Mouse (Mus musculus) left cerebral cortex, adult 2 months (tissue): ENCODE data around the gene Egflam. TPM values are rescaled to one million over a fixed set of nuclear protein-coding genes. Genes with fewer than 3 reads are reported as not detected.

Source experiments
- DNase-seq, 2 experiments: peaks; one replicate each; pipeline ENCODE4 v3.0.0; 2021 to 2022; ENCODE audit warnings: low spot score in 2 of 2, mixed read lengths in 1 of 2; ENCODE audit errors: extremely low spot score in 1 of 2
- H3K27ac ChIP-seq: fragments of 200-600 bp; 2 replicates; pipeline ENCODE4 v1.8.1; 2022
- H3K4me3 ChIP-seq: fragments of 200-600 bp; 2 replicates; pipeline ENCODE4 v1.8.1; 2022
- CTCF ChIP-seq: fragments of 200-600 bp; IDR thresholded peaks from 2 replicates; pipeline ENCODE4 v1.8.1; 2022; ENCODE audit warnings: antibody characterized with exemption, mild to moderate bottlenecking, moderate library complexity
- intact Hi-C: fragments of 180-260 bp; cut with DNase I; formaldehyde crosslinking; loops from one replicate; pipeline ENCODE4 v1.15.1; 2025
- total RNA-seq, 2 experiments: library from RNA; stranded (reverse); gene quantifications; 2 replicates each; pipeline ENCODE4 v1.2.3; 2021

Egflam gene
- total RNA-seq, 2 experiments from 2014 or later, result 4.7 to 5.6 TPM

DNA sequence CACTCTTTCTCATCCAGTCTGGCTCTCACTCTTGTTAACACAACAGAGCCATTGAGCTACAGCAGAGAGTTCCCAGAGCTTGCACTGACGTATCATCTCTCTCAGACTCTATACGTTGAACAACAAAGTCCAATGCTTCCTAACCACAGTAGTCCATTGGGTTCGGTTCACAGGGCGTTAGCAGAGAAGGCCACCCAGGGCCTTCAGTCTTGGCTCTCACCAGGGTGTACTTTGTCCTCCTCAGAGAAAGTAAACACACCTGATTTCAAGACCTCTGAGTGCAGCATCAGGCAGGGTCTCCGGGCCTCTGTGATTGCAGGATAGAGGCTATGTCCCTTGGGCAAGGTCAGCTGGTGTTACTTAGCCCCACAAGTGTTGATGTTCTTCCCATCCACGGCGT is 190.9 kb downstream of the Egflam start:
- intact Hi-C loops, result no loop called here

DNA sequence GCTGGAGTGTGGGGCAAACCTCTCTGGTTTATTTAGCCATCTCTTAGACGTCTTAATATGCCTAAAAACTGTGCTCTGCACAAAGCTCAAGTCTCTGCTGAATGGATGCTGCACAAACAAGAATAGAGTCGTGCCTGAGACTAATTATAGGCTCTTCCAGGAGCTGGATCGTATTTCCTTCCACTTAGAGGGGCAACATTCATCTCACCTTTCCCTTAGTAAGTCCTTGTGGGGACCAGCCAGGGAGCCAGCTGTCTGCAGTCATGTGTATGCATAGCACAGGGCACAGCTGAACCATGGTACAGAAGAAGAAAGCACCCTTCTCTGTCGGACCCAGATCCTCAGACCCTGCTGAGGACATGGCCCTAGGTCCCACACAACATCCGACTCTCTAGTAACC is 192.1 kb downstream of the Egflam start:
- intact Hi-C loops, result no loop called here
- DNase-seq, result no peak
- H3K4me3 ChIP-seq, result no peak overlapping the region
- TF ChIP-seq CTCF, result no peak
- no peak overlapping the region for H3K27ac ChIP-seq

More for the DNA sequence above, 190.9 kb downstream of the Egflam start:
- Histone ChIP-seq H3K4me3 (no peak overlapping the region), H3K27ac (no peak overlapping the region)
- TF ChIP-seq CTCF, result no peak
- no peak for DNase-seq

DNA sequence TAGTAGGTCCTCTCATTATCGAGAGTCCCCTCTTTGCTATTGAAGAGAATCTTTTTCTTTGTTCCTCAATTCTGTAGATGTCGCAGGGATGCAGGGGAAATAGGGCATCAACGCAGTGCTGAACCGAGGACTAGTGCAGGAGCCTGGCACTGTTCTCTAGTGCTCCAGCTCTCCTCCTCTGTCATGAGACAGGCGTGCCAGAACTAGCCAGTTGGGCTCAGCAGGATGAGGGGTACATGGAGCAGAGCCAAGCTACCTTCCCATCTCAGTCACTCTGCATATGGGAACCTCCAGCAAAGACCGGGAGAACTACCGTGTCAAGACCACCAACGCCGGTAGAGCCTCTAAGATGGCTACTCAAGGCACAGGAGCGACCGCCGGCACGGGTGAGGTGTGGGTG is 193.3 kb downstream of the Egflam start:
- Histone ChIP-seq H3K27ac (no peak overlapping the region), H3K4me3 (no peak overlapping the region)
- TF ChIP-seq CTCF, result no peak
- intact Hi-C loops, result no loop called here
- no peak for DNase-seq

DNA sequence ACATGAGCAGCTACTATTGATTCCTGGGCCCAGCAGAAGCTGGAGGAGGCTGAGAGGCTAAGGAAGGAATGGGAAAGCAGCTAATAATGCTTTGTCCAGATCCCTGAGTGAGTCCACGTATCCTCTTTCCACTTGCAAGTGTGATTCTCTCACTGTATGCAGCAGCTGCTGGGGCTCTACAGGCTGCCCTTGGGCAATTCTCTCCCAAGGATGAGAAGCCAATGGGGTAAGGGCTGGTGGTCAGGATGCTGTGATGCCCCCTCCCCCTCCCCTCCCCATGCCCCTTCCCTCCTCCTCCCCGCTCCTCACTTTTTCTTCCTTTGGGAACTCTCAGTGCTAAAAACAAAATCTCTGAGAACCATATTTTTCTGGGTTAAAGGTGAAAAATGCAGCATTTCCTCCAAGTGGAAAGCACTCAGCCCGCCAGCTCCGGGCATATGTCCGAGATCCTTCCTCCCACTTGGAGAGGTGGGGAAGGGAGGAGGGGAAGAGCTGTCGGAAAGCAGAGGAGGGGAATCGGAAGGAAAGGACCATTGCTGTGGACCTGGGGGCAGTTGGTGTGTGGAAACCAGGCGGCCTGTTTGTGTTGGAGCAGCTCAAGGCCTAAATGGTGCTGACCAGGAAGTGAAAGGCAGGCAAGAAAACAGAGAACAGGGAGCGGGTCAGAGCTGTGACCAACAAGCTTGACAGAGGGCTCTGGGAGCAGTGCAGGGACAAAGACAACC is 194.4 kb downstream of the Egflam start:
- intact Hi-C loops, result no loop called here
- no peak overlapping the region for H3K4me3 ChIP-seq
- H3K27ac ChIP-seq, result no peak overlapping the region
- no peak for TF ChIP-seq CTCF
- DNase-seq, result no peak

DNA sequence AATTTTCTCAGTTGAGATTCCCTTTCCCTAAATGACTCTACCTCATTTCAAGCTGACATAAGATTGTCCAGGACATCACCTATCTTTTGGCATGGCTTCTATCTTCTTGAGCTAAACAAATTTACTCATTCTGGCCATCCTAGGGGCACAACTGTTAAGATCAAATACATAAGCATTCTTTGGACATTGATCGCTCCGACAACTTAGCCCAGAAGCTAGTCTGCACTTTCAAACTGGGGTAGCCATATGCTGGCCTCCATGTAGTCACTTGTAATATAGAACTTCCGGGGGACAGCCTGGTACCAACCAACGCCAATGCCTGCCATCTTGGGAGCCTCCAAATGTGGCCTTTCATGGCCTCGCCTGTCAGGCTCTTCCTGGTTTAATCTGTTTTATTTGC is 195.2 kb downstream of the Egflam start:
- H3K4me3 ChIP-seq, result no peak overlapping the region
- H3K27ac ChIP-seq, result no peak overlapping the region
- DNase-seq, result no peak
- no peak for TF ChIP-seq CTCF
- intact Hi-C loops, result no loop called here

DNA sequence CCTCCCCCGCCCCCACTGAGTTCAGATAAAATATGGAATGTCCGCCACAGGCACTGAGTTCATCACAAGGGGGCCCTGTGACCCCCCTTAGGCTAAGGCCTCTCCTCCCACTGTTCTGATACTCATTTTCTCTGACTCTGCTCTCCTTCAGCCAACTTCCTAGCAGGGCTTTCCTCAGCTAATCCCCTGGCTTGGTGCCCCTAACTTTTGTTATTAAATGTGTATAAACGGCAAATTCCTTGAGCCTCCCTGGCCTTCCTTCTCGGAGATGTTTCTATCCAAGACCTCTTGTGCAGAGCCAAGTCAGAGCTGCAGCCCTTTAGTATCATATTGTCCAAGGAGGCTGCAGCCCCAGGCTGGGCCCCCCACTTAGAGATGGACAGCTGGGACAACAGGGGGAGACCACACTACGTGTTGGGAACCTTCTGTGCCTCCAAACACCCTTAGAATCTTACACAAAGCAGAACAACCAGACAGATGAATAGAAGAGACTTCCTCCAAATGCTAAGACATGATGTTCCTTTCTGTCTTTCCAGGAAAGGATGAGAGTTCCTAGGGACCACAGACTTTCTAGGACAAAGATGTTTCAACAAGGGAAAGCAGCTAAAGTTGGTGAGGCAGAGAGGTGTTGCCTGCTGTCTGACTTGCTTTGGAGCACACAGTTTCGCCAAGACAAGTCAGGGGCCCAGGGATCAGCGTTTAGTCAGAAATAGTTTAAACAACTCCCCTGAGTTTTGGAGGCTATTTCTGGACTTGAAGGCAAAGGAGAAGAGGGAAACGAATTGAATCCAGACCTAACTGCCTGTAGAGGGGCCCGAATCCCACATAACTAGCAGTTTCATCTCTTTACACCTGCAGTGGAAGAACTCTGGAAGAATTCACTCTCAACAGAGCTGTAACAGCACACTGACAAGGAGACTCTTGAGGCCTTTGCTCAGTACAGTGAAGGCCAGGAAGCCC is 196.5 kb downstream of the Egflam start:
- intact Hi-C loops, result no loop called here
- DNase-seq, result no peak
- no peak overlapping the region for H3K27ac ChIP-seq
- no peak for TF ChIP-seq CTCF
- H3K4me3 ChIP-seq, result no peak overlapping the region

DNA sequence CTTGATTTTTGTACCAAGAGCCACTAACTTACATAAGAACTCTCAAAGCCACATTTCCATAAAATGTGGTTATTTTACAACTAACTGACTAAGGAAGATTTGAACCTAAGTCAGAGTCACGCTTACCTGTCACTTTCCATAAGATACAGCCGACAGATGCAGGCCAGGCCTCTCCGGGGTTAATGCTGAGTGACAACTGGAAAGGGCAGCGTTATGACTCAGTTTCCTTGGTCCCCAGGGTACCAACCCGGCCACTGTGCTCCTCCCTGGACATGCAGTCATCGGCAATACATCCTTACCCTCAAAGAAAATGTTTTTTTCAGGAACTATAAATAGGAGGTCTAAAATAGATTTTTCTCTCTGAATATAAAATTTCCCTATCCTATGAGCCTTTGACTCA is 197.9 kb downstream of the Egflam start:
- intact Hi-C loops, result no loop called here
- DNase-seq, result no peak

DNA sequence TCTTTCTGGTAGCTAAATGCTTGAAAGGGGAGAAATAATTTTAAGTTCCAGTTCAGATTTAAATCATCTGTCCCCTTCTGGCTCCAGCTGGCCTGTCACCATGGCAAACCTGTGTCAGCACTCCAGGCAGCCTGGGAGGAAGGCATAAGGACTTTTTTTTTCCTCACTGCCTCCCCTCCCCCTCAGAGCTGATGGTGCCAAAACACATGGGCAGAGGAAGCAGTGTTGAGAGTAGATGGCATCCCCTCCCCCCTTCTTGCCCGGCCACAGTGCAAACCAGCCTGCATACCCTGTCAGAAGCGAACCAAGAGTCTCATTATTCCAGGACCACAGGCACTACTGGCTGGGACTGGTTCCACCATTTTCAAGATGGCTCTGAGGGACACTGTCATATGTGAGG is 199.4 kb downstream of the Egflam start:
- intact Hi-C loops, result no loop called here
- TF ChIP-seq CTCF, result no peak
- no peak overlapping the region for H3K27ac ChIP-seq
- DNase-seq, result peak in 1 of 2 experiments; percentile 27
- no peak overlapping the region for H3K4me3 ChIP-seq

More for the DNA sequence above, 197.9 kb downstream of the Egflam start:
- H3K4me3 ChIP-seq, result no peak overlapping the region
- TF ChIP-seq CTCF, result no peak
- no peak overlapping the region for H3K27ac ChIP-seq

DNA sequence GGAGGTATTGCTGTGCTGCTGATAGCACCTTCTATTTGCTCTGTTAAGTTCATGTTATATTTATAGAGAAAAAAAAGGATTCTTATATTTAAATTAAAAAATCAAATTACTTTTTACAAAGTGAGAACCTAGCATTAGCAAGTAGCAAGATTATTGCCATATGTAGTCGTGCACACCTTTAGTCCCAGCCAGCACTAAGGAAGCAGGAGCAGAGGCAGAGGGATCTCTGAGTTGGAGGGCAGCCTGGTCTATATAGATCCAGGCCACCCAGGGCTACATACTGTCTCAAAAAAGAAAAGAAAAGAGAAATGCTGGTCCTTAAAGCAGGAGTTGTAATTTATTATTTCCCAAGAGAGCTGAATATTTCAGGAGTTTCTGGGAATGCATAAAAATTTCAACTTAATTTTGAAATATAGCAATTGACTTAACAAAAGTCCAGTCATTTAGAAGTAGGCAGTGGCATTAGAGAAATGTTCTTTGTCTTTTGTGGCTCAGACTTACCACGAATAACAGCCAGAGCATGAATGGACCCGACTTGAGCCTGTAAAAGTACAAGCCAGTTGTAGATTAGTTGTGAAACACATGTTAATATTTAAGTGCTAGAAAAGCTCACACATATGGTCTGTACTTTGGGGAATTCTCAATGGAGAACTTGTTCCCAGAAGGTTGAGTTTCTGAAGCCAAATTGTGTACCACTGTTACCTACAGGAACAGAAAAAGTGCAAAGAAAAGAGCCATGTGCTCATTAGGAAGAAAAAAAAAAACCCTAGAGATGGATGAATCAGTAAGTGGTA is 200.3 kb downstream of the Egflam start:
- intact Hi-C loops, result no loop called here

DNA sequence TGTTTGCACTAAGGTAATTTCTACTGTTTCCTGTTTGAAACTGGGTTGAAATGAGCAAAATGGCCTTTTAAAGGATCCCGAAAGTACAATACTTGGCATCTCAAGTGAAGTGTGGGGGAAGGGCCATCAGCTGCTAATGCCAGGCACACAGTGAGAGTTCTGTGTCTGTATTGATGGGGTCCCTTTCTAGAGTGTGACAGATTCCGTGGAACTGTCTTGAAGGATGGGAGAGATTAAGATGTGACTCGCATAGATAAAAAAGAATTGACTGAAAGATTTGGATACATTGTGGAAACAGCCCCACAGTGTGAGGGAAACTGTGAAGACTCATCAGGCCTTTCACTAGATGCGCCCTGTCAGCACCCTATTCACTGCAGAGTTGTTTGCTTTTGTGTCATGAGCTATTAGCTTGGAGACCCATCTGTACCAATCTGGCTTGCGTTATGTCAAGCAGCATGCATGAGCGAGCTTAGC is 203.4 kb downstream of the Egflam start:
- intact Hi-C loops, result no loop called here
- no peak for DNase-seq

More for the DNA sequence above, 200.3 kb downstream of the Egflam start:
- no peak for DNase-seq
- H3K27ac ChIP-seq, result no peak overlapping the region; the same call in 1 of the 2 replicates
- TF ChIP-seq CTCF, result no peak
- H3K4me3 ChIP-seq, result no peak overlapping the region

DNA sequence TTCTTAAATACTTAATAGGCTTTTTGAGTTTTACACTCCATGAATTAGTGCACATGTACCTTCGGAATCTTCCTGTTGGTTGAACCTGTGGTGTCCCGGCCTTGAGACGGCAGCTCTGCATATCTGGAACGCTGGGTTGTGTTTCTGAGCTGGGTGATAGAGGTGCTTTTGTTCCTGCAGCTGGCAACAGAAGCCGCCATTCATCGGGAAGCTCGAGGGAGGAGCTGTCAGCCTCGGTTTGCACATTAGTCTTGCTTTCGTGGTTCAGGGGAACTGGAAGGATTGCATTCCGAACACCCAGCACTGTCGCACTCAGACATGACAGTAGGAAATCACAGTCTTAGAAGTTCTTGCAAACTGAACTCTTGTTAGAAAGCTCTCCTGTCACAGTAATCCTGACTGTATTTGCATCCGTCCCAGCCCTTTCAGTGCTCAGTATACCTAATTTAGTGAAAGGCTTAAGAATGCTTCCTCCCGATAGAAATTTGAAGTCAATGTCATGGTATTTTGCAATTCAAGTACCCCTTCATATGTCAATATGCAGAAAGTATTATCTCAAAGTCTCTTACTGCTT is 204.0 kb downstream of the Egflam start:
- no peak for DNase-seq
- intact Hi-C loops, result no loop called here
- Histone ChIP-seq H3K4me3 (no peak overlapping the region), H3K27ac (peak overlapping the region; percentile 78)
- TF ChIP-seq CTCF, result no peak

More for the DNA sequence above, 203.4 kb downstream of the Egflam start:
- Histone ChIP-seq H3K27ac (peak overlapping the region; percentile 78), H3K4me3 (no peak overlapping the region)
- TF ChIP-seq CTCF, result no peak
